Mouse (Mus musculus): ENCODE measurements around the gene Amz1. TPM values are rescaled to one million over a fixed set of nuclear protein-coding genes. Genes with fewer than 3 reads are reported as not detected.

Gene Amz1
- total and polyA plus RNA-seq, 2 experiments from 2014 or later: 0.08 to 0.94 TPM

GRCm38 (mm10) chr5:140806252-140806651, 82.3 kb downstream of the Amz1 start:
- no peak for ATAC-seq (ENCODE audit: insufficient read depth, low read depth)
- peaks cover 27% of the 10 kb centered on the region for H3K4me1 ChIP-seq (ENCODE audit: control insufficient read depth, insufficient read depth)
- WGBS: 78% methylated on average over 2 of the region's 2 CpGs
- H3K4me2 ChIP-seq (ENCODE audit: low read depth, low read length): no peak overlapping the region
- no peak overlapping the region for H3K9ac ChIP-seq (replicated peaks; ENCODE audit: low read depth, low read length)
- H3K27ac ChIP-seq (ENCODE audit: low read depth): no peak overlapping the region
- H3K9me3 ChIP-seq (replicated peaks; ENCODE audit: control insufficient read depth, low read length): no peaks in the 10 kb centered on the region
- no peak for DNase-seq (ENCODE audit: low spot score)
- no peak overlapping the region for H3K4me3 ChIP-seq (ENCODE audit: low read depth, low read length)
- no peaks in the 10 kb centered on the region for H3K27me3 ChIP-seq (ENCODE audit: control insufficient read depth, insufficient read depth, low read length)
- TF ChIP-seq EP300 (IDR thresholded peaks at IDR 0.05; ENCODE audit: low read depth): no peak
- no peak for TF ChIP-seq CTCF (IDR thresholded peaks at IDR 0.05; ENCODE audit: low read depth)
- no peaks in the 10 kb centered on the region for H3K36me3 ChIP-seq (replicated peaks; ENCODE audit: control insufficient read depth, insufficient read depth, low read length)

DNA sequence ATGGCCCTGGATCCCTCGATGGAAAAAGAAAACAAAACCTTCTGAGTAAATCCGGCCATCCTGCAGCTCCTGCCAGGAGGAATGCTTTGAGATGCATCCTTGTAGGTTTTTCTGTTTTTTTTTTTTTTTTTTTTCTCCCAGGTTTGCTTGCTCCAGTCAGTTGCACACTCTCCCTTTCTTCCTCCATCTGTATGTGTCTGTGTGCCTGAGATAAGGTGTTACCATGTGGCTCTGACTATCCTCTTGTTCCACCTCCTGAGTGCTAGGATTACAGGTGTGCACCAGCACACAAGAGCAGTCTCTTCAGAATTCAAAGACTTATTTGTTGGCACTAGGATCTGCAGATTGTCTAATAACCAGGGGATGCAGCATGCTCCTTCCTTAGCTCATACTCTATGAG, 83.0 kb downstream of the Amz1 start:
- H3K27me3 ChIP-seq (ENCODE audit: control insufficient read depth, insufficient read depth, low read length): no peaks in the 10 kb centered on the region
- WGBS: 41% methylated on average over 2 of the region's 2 CpGs
- TF ChIP-seq CTCF (IDR thresholded peaks at IDR 0.05; ENCODE audit: low read depth) (no peak), EP300 (IDR thresholded peaks at IDR 0.05; ENCODE audit: low read depth) (no peak)
- H3K4me3 ChIP-seq (ENCODE audit: low read depth, low read length): no peak overlapping the region
- no peak for DNase-seq (ENCODE audit: low spot score)
- peaks cover 32% of the 10 kb centered on the region for H3K4me1 ChIP-seq (ENCODE audit: control insufficient read depth, insufficient read depth)
- no peak overlapping the region for H3K4me2 ChIP-seq (ENCODE audit: low read depth, low read length)
- no peak overlapping the region for H3K9ac ChIP-seq (replicated peaks; ENCODE audit: low read depth, low read length)
- ATAC-seq (ENCODE audit: insufficient read depth, low read depth): no peak
- H3K9me3 ChIP-seq (replicated peaks; ENCODE audit: control insufficient read depth, low read length): no peaks in the 10 kb centered on the region
- H3K36me3 ChIP-seq (replicated peaks; ENCODE audit: control insufficient read depth, insufficient read depth, low read length): no peaks in the 10 kb centered on the region
- no peak overlapping the region for H3K27ac ChIP-seq (ENCODE audit: low read depth)

Other genes starting within 250 kb of the Amz1 start
- 4.1 and 4.7 TPM in 2 replicates for gene Chst12, start 218.6 kb upstream of the Amz1 start, total RNA-seq (2014; rRNA removed; ENCODE audit: low replicate concordance)
- gene Chst12, start 218.6 kb upstream of the Amz1 start, polyA plus RNA-seq (2015; fragmentation: Nextera tagmentation; extraction: Ambion mirVana): 5.9 and 6.6 TPM in 2 replicates
- not detected in 2 replicates for gene Grifin, start 159.1 kb upstream of the Amz1 start, total RNA-seq (2014; rRNA removed; ENCODE audit: low replicate concordance)
- not detected in 2 replicates for gene Grifin, start 159.1 kb upstream of the Amz1 start, polyA plus RNA-seq (2015; fragmentation: Nextera tagmentation; extraction: Ambion mirVana)
- gene Lfng, start 116.8 kb upstream of the Amz1 start, total RNA-seq (2014; rRNA removed; ENCODE audit: low replicate concordance): 8.2 and 22.3 TPM in 2 replicates
- 4.1 and 4.4 TPM in 2 replicates for gene Lfng, start 116.8 kb upstream of the Amz1 start, polyA plus RNA-seq (2015; fragmentation: Nextera tagmentation; extraction: Ambion mirVana)
- gene Ttyh3, start 75.1 kb upstream of the Amz1 start, total RNA-seq (2014; rRNA removed; ENCODE audit: low replicate concordance): 53.2 and 55.2 TPM in 2 replicates
- 8.5 and 8.9 TPM in 2 replicates for gene Ttyh3, start 75.1 kb upstream of the Amz1 start, polyA plus RNA-seq (2015; fragmentation: Nextera tagmentation; extraction: Ambion mirVana)
- gene Iqce, start 21.7 kb upstream of the Amz1 start, total RNA-seq (2014; rRNA removed; ENCODE audit: low replicate concordance): 3.8 and 9.6 TPM in 2 replicates
- 4.8 and 5.1 TPM in 2 replicates for gene Iqce, start 21.7 kb upstream of the Amz1 start, polyA plus RNA-seq (2015; fragmentation: Nextera tagmentation; extraction: Ambion mirVana)
- gene Brat1, start 19.1 kb upstream of the Amz1 start, total RNA-seq (2014; rRNA removed; ENCODE audit: low replicate concordance): 19.3 and 25.0 TPM in 2 replicates
- 9.5 and 10.6 TPM in 2 replicates for gene Brat1, start 19.1 kb upstream of the Amz1 start, polyA plus RNA-seq (2015; fragmentation: Nextera tagmentation; extraction: Ambion mirVana)
- 132 and 145 TPM in 2 replicates for gene Gna12, start 106.3 kb downstream of the Amz1 start, total RNA-seq (2014; rRNA removed; ENCODE audit: low replicate concordance)
- 13.4 and 13.9 TPM in 2 replicates for gene Gna12, start 106.3 kb downstream of the Amz1 start, polyA plus RNA-seq (2015; fragmentation: Nextera tagmentation; extraction: Ambion mirVana)